Mouse (Mus musculus) mature B cell (primary cell): ENCODE data around the gene Mtx1.

ENCODE experiments used
- in situ Hi-C: fragments of 300-500 bp; cut with MboI; formaldehyde crosslinking; loops from 2 replicates; pipeline ENCODE4 v1.14.3; 2019

The Mtx1 gene

DNA sequence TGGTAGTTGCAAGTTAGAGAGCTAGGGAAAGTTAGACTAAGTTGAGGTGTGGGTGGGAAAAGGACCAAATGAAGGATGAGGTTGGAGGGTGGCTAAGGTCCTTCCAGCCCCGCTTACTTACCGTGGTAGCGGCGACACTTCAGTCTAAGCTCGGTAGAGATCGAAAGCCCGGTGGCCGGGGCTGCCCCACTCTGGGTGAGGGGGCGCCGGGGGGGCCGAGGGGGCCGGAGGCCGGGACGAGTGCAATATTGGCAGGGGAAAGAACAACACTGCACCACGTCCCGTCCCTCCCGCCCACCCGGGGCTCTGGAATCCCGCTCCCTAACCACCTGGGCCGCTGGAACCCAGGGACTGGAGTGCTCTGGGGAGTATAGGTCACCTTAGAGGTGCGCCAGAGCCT lies at the start of gene Mtx1:
Gene Mtx1, minus strand, starts transcription at position 189 of the 400 bp plus-strand sequence.
- in situ Hi-C loops: no loop called here

DNA sequence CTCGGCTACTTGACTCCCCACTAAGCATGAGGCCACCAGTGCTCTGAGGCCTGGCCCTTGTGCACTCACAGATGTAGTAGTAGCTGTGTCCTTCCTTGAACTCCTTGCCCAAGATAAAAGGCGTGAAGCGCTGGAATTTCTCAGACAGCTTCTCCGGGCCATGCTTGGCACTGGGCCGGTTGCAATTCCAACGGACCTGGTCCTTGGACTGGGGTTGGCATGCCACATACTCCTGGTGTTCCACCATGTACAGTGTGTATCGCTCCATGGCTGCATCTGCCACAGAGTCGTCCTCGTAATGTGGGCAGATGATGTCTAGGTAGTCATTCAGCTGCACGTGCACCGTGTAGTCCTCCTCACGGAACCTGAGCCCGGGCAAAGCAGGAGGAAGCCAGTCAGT lies 49.2 kb upstream of the Mtx1 start:
- in situ Hi-C loops: no loop called here

DNA sequence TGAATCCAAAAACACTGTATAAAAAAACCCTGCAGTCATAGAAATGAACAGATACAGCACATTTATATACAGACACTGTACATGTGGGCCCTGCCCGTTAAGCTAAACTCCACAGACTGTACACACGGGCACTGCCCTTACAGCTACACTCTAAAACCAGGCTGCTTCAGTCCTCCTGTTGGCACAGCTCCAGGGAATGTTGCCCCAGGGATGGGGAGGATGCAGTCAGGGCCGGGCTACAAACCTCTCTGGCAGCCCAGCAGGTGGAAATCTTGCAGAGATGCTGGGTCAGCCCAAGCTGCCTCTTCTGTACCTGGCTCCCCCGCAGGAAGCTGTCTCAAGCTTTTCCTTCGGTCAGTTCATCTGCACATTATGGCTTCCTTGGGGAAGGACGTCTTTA lies 44.9 kb upstream of the Mtx1 start:
- in situ Hi-C loops: no loop called here

DNA sequence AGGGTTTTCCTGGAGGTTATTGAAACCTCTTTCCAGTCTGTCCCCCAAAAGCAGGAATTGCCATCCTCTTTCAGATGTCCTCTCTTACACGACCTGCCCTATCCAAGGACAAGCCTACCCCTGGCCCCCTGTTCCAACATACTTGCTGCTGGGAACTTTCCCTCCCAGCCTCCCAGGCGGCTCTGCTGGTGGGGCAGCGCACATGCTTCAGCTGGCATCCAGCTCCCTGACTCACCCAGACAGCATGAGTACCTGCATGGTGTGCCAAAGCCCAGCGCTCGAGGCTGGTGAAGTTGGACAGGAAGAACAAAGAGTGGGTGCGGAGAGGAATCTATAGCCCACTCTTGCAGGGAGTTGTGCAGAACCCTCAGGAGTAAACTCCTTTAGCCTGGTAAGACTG lies 44.0 kb upstream of the Mtx1 start:
- in situ Hi-C loops: no loop called here

DNA sequence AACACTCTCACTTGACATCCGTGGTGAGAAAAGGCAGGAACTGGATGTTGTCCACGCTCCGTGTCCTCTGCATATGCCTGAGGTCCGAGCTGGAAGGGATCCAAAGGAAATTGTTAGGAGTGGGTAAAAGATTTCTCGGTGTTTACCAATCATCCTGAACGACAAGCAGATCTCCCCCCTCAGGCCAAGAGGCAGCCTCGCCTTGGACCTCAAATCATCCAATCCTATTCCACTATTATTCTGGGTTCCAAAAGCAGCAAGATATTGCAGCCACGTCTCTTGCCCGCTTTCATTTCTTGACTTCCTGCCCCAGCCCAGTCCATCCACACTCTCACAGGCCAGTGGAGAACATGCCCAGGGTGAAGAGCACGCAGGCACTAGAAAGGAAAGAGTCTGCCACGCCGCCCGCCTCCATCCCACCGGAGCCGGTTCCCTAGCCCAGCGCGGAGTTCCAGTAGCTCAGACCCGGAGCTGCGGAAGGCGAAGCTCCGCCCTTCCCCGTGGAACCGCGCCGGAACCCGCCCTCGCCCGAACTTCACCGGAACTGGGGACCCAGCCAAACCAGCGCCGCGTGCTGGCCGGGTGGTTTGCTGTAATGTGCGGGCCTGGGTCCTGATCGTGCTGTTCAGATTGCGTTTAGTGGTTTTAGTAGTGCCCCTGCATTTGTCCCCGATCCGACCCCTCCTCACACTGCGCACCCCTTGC lies 43.3 kb upstream of the Mtx1 start, which contains the start of gene Slc50a1:
Gene Slc50a1, minus strand, starts transcription at position 520 of the 705 bp plus-strand sequence.
- in situ Hi-C loops: no loop called here

DNA sequence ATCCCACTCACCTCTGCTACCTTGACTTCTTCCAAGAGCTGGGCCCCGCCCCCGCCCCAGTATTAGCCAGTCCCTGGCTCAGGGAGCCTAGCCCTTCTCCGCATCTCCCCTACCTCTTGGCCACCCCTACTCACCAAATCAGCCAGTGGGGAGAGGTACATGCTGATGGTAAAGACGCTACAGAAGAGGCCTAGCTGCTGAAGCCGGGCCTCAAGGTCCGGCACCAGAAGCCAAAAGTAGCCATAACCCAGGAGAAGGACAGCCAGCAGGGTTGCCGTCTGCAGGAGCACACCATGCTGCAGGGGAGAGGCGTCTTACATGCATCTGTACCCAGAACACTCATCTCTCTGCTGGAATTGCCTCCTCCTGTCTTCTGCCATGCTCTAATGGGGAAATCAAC lies 42.0 kb upstream of the Mtx1 start:
- in situ Hi-C loops: no loop called here

DNA sequence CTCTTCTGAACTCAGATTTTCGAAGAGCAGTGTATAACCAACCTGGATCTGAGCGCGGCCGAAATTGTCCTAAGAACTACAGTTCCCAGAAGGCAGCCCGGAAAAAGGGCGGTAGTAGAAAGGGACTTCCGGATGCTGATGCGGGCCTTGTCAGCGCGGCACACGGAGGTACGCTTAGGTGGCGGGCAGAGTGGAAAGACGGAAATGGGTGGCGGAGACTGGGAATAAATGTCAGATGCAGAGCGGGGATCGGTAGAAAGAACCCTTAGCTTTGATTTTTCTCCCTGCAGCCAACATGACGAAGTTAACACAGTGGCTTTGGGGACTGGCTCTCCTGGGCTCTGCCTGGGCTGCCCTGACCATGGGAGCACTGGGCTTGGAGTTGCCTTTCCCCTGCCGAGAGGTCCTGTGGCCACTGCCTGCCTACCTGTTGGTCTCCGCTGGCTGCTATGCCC lies 39.6 kb upstream of the Mtx1 start:
- in situ Hi-C loops: no loop called here

DNA sequence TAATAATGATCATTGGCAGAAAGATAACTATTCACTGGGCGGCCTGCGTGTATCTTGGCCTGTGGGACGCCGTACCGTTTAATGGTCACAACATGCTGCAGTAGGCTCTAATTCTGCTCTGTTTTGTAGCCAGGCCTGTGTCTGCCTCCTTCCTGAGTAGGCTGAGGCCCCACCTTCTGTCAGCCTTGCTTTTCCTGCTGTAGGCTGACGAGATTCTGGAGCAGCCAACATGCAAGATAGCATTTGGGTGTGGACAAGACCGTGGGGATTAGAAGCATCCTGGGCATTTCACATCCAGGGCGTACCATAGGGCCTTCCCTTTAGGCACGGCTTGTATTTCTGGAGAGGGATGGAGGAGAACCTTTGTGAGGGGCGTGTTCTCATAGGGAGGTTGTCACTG lies 35.5 kb upstream of the Mtx1 start:
- in situ Hi-C loops: no loop called here

DNA sequence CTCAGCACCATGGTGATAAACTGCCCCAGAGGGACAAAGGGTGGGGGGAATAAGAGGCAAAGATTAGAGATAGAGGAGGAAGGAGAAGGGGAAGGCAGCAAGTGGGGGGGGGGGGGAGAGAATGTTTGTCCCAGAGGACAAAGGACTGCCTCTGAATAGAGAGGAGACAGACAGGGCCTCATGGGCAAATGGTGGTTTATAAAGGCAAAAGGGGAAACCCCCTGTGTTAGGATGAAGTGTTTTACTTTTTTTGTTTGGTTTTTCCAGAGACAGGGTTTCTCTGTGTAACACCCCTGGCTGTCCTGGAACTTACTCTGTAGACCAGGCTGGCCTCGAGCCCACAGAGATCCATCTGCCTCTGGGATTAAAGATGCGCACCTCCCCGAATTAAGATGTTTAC lies 33.3 kb upstream of the Mtx1 start:
- in situ Hi-C loops: no loop called here

DNA sequence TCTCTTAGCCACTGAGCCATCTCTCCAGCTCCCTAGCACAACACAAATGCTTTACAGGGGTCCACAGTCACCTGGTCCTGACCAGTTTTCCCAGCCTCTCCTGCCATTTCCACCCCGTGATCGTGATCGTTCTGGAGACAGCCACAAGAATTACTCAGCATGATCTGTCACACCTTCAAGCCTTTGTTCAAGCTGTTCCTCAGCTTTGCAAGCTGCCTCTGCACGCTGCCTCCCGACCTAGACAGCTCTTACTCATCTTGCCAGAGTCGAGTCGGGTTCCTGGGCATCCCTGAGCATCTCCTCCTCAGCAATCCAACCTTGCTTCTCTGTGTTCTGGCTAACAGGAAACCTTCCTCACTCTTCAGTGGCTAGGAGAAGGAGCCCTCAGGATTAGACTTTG lies 32.2 kb upstream of the Mtx1 start, which contains the start of gene Dpm3:
Gene Dpm3, plus strand, starts transcription at position 283 of the 400 bp plus-strand sequence.
- in situ Hi-C loops: no loop called here

DNA sequence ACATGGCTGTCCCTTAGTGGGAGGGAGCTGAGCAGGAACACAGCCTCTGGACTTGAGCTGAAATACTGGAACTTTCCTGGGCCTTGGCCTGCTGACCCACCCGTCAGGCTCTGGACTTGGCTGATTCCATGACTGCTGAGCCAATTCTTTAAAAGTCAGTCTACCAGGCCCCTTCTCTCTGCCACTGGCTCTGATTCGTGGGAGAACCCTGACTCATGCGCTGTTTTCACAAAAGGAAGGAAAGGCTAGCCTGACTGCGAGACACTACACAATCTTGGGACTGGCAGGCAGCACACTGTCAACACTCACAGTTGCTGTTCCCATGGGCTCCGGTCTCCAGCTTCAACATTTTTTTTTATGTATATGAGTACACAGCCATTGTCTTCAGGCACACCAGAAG lies 29.3 kb upstream of the Mtx1 start:
- in situ Hi-C loops: no loop called here

DNA sequence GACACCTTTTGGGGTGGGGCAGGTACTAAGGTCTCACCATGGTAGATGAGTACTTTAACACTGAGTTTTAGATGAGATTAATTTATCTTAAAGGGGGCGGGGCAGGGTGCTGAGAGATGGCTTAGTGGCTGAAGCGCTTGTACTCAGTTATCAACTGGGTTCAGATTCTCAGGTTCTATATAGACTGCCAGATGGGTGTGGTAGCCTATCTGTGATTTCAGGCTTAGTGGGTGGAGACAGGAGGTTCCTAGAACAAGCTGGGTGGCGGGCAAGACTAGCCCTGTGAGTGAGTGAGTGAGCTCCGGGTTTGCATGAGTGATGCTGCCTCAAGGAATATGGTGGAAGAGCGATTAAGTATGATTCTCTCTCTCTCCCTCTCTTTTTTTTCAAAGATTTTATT lies 28.1 kb upstream of the Mtx1 start:
- in situ Hi-C loops: no loop called here

DNA sequence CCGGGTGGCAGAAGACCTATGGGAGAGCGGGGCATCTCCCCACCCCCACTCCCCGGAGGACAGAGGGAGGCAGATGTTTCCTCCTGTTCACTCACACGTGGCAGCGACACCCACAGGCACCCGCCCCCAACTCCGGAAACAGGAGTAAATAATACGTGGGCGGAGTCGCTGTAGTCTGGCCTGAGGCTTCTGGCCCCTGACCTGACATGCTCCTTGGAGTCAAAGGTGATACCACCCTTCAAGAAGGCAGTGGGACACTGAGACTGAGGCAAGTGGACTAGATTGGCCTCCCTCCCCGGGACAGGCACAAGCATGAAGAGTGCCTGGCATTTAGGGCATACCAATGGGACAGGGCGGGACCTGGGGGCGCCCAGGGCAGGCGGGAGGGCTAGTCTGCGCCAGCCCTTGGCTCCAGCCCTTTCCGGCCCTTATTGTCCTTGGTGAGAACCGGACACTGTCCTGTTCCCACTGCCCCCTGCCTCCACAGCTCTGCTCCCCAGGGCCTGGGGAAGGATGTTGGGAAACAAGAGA lies 24.5 kb upstream of the Mtx1 start:
- in situ Hi-C loops: no loop called here

DNA sequence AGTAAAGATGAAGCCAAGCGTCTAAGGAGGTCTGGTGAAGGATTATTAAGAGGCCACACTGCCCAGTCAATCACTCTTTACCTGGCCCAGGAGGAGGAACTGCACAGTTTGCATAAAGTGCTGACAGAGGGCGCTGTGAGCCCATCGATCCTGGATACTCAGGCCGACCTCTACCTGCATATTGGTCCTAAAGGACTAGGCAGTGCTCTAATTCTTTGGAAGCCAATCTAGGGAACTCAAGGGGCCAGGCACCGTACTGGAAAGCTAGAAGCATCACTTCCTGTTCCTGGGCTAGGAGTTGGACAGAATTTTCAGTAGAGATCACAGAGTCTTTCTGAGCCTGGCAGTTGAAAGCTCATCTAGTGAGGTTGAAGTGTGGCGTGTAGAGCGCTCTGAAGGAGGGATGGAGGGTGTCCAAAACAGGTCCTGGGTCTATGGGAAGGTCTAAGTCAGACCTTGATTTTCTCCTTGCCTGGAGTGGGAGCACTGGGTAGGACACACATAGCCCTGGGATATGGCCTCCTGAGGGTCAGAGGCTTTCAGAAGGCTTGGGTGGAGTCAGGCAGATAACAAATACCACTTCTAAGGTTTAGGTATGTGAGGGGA lies 23.6 kb upstream of the Mtx1 start:
- in situ Hi-C loops: no loop called here

DNA sequence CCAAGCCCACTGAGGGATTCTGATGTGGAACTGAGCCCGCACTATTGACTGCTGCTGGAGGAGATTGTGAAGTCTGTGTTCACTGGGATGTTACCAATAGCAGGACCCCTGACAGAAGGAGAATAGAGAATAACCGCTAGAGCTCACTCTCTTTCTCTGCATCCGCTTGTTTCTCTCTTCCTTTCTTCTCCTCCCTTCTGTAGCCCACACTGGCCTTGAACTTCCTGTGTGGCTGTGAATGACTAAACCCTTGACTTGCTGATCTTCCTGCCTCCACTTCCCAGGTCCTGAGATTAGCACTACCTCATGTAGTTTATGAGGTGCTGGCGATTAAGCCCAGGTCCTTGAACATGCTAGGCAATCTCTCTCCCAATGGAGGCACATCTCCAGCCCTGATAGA lies 20.6 kb upstream of the Mtx1 start:
- in situ Hi-C loops: loop anchor here (5.0 kb wide), 1 partner anchor 50 kb away; no protein-coding TSS in a partner anchor

DNA sequence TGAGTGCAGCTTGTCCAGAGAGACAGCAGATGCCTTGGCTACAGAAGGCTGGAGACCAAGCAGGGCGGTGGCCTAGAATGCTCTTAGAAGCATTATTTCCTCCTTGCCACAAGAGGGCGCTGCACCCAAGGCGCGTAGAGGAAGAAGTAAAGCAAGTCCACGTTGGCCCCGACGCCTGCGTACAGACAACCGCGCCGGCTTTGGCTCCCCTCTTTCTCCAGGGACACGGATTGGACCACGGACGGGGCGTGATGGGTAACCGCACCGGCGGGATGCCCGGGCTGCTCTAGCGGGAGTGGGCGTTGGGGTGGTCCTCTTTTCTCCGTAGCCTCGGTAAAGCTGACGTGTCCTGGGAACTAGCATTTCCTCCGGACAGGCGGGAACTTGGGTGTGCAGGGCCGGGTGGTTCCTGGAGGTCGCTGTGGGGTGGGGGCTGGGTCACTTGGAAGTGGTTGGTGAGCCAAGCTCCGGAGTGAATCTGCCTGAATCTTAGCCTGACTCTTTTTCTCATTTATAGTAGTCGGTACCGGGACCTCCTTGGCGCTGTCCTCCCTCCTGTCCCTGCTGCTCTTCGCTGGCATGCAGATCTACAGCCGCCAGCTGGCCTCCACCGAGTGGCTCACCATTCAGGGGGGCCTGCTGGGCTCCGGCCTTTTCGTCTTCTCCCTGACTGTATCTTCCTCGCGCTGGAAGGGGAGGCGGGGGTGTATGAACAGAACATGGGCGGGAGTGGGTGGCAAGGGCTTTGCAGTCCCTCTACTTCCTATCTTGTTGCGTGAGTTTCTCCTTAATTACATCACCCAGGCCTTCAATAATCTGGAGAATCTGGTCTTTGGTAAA lies 19.6 kb upstream of the Mtx1 start, which contains the start of gene Trim46:
Gene Trim46, minus strand, starts transcription at position 49 of the 840 bp plus-strand sequence.
- in situ Hi-C loops: loop anchor here (5.0 kb wide), 1 partner anchor 51 kb away; no protein-coding TSS in a partner anchor

DNA sequence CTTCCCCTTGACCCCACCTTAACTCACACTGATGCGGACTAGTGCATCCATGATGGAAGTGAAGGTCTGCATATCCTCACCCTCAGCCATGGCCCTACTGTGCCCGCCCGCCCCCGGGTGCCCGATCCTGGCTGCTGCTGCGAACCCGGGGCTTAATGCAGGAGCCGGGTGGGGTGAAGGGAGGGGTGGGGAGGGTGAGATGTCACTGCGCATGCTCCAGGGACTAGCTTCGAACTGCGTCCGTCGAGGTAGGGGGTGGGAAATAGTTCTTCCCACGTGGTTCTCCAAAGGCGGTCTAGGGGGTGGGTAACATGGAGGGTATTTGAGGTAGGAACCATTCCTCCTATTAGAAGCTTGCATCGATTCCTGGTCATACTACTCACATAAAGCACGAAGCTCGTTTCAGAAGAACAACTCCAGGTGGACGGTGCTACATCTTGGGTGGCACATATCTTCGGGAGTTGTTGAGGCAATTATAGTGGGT lies 18.8 kb upstream of the Mtx1 start, which contains the start of gene Krtcap2:
Gene Krtcap2, plus strand, starts transcription at position 279 of the 484 bp plus-strand sequence.
- in situ Hi-C loops: loop anchor here (5.0 kb wide), 1 partner anchor 52 kb away; no protein-coding TSS in a partner anchor

DNA sequence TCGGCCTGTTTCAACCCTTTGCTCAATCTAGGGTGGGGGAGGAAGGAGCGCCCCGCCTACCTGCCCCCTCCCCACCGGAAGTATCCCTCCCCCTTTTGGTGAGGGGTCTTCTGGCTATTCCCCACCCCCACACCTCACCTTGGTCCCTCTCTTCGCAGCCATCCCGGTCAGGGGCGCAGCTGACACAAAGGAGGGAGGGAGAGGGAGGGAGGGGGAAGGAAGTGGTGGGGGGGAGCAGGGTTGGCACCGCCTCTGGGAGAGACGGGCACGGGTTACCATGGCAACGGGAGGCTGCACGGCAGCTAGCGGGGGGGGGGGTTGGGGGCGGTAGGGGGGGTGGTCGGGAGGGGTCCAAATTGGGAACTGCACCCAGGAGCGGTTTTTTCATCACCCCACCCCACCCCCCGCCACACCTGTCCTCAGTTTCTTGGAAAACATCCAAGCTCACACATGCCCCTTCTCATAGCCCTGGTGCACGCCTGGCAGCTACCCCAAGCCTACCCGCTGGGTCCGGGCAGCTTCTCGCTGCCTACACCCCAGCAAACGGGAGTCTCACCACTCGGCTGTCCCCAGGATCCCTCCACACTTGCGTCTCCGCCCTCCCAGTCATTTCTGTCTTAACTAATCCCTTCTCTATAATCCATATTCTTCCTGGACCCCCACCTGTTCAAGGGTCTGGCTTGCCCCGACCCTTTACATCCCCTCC lies 18.2 kb upstream of the Mtx1 start:
- in situ Hi-C loops: loop anchor here (5.0 kb wide), 1 partner anchor 52 kb away; no protein-coding TSS in a partner anchor

DNA sequence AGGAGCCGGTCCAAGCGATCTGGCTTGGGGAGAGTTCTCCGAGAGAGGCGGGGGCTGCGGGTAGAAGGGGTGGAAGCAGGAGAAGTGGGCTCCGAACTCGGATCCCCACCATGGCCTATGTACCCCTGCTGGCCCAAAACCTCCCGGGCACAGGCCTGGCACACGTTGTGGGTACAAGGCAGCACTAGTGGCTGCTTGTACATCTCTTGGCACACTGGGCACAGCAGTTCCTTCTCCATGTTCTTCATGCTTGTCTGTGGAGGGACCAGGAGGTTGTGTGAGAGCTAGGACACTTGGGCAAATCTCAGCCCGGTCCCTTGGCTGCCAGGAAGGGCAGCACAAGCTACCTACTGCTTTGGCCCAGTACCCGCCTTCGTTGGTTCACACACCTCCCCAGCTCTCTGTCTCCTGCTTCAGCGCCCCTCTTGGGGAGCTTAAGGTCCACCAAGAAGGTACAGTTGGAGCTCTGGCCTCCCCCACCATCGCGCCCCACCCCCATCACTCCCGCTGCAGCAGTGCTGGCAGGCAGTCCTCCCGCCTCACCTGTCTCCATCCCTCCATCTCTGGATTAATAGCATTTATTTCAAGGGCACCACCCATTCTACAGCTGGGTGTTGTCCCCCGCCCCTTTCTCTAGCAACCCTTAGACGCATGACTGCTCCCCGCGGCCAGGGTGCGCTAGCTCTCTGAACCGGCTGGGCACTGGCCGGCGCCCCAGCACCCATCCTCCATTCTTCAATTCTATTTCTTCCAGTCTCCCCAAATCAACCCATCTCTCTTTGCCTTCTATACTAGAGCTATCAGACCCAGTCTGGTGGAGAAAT lies 17.5 kb upstream of the Mtx1 start:
- in situ Hi-C loops: no loop called here

DNA sequence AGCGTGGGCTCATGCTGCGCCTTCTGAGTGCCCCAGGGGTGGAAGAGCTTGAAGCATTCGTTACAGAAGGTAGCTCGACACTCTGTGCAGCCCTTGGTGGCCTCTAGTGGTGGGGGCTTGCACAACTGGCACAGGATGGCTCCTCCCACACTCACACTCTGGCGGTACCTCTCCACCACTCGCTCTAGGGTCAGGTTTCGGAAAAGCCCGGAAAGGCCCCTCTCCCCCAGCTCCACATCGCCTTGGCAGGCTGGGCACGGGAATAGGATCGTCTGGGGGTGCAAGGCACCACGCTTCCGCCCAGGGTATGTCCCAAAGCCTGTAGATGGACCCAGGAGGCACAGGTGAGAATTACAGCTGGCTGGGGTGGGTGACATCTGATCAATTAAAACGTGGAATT lies 16.7 kb upstream of the Mtx1 start:
- in situ Hi-C loops: no loop called here
